Mouse (Mus musculus) mouse trophoblast stem cell (cell line): ENCODE results near the gene Ky.

Experiments used
- in situ Hi-C, 2 experiments: fragments of 300-500 bp; cut with MseI, MboI; formaldehyde crosslinking; loops; 2 replicates in 1 of 2; 3 replicates in 1 of 2; pipeline ENCODE4 v1.15.1; 2025

Gene Ky

DNA sequence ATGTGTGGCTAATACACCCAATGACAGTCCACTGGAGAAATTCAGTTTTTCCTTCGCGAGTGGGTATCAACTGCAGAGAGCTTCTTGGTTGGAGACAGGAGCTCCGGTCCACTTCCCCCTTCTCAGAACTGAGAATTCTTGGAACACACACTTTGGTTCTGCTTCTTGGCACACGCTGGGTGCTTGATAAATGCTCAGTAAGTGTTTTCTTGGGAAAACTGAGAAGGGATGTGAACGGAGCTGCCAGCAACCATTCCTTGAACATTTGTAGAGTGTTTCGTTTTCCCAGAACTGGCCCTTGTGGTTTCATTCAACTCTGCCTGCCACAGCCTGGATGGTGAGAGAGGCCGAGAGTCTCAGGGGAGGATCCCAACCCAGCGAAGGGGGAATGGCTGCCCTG, 43.7 kb downstream of the Ky start:
- in situ Hi-C loops: no loop called here

DNA sequence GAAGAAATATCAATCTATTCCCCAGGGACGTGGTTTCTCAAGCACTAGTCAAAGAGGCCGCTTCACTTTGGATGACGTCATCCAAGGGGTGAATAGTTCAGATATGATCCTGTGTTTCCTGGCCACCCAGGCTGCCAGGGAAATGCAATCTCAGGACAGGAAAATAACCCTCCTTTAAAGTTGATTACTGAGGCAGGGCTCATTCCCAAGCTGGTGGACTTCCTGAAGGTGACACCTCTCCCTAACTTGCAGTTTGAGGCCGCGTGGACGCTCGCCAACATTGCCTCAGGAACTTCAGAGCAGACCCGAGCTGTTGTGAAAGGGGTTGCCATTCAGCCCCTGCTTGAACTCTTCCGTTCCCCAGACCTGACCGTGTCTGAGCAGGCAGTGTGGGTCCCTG, 46.2 kb downstream of the Ky start:
- in situ Hi-C loops: no loop called here

DNA sequence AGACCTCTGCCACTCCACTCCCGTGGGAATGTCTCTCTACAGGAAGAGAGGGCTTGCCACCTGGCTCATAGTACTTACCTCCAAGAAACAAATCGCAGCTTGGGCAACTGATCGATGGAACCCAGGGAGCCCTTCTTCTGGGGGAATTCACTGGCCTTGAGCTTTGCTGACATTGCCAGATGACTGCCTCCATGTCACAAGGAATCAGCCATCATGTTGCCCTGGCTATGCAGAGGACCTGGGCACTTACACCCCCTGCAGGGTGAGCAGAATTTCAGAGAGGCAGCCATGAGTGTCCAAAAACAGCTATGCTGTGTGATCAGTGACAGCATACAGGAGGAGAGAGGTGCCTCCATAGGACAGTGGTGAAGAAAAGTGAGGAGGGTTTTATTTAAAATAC, 48.2 kb downstream of the Ky start:
- in situ Hi-C loops: no loop called here

DNA sequence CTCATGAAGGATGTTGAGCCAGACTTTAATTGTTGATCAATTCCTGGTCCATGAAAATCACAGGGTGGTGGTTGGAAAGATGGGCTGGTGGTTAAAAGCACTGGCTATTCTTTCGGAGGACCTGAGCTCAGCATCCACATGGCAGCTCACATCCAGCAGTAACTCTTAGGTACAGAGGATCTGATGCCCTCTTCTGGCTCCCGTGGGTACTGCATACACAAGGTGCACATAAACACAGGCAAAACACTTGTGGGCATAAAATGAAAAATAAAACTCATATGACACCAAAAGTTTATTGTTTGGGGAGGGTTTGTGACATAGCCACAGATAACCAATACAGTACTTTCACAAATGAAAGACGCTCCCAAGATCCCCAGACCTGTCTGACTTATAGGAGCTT, 52.9 kb downstream of the Ky start:
- in situ Hi-C loops: no loop called here

DNA sequence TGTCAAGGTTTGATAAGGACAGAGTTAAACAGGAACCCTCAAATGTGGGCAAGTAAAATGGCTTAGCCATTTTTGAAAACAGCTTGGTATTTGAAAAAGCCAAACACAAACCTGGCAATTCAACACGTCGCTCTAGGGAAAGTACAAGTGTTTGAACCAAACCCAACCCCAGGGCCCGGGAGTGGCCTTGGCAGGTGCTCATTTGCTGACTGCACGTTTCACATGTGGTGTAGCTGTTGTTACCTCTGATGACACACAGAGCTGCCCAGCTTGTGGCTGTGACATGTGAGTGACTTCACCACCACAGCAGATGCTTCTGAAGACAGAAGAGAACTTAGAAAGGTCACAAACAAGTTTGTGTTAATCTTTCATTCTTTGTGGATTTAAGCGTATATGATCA, 67.3 kb downstream of the Ky start:
- in situ Hi-C loops: no loop called here

DNA sequence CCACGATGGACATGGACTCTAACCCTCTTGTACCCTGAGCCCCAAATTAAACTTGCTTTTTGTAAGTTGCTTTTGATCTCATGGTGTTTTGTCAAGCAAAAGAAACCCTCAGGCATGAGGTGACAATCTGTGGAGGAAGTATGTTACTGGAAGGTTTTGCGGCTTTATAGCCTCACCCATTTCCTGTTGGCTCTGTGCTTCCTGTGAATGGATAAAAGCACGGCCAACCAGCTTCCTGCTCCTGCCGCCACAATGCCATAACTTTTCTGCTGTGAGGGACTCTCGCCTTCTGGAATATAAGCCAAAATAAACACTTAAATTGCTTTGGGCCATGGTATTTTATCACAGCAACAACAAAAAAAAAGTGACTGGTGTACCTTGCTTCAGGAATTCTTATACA, 71.9 kb downstream of the Ky start:
- in situ Hi-C loops: no loop called here

DNA sequence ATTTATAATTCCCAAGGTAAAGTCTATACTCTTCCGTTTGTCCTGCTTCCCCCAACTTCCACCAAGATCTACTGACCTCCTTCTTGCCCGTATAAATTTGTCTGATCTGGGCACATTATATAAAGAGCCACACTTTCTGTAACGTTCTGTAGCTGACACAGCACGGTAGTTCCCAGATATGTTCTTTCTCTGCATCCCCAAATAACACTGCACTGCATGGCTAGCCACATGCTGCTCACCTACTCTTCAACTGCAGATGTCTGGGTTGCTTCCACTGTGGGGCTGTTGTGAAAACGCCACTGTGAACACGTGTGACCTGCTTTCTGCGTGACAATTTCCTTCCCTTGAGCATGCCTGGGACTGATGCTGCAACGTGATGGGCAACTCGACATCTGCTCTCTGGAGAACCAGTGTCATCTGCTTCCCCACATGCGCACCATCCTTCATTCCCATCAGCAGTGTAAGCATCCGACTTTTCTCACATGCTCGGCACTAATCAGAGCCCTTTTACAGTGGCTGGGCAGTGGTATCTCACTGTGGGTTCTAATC, 76.4 kb downstream of the Ky start:
- in situ Hi-C loops: no loop called here

DNA sequence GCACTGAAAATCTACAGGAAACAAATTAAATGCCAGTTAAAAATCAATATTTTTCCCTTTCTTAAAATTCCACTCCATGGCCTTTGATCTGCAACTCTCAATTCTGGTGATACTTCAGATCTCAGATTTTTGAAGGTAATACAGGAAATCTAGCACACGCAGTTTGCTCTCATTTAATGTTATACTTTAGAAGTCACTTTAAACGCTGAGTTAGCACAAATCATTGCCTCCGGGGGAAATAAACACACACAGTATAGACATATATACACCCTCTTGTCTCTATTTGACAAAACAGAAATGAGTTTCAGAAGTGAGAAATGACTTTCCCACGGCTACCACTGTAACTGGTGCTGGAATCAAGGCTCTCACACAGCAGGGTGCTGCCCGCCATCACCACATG, 81.8 kb downstream of the Ky start:
- in situ Hi-C loops: no loop called here

DNA sequence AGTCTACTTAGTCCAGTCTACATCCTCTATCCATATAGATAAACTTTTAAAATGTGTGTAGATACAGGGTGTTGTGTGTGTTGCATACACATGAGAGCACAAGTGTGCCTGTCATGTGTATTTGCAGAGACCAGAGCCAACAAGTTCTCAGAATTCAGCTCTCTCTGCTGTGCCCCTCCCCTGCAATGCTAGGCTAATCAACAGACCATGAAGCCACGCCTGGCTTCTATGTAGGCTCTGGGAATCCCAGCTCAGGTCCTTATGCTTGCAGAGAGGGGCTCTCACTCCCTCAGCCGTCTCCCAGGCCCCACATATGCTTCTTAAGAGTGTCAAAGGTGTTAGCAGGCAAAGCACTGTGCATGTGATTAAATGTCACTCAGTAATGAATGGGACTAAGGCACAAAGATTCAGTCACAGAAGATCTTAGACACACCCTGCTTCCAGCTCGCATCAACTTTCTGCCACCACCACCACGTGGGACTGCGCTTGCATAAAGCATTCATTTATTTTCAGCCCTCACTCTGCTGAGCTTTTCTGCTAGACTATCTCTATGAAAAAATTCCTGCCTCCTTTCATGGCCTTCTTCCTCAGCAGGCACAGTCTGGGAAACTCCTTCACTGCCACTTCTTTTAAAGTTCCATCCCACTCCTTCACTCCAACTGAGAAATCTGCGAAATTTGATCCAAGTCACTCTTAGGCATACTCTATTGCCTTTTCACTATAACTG, 89.3 kb downstream of the Ky start:
- in situ Hi-C loops: no loop called here
